Mouse (Mus musculus) T-helper 2 cell (primary cell): ENCODE measurements around the gene Olfr1308.

Experiments used
- in situ Hi-C: fragments of 300-600 bp; cut with MboI, MseI; formaldehyde crosslinking; loops from one replicate; pipeline ENCODE4 v1.15.1; 2025; ENCODE audit warnings: high pct_unique_total_duplicates

Olfr1308 gene

GRCm38 (mm10) chr2:111964844-111965243 is at the start of gene Olfr1308:
TSS of gene Olfr1308 (minus strand) at chr2:111964944.
- in situ Hi-C loops: no loop called here

DNA sequence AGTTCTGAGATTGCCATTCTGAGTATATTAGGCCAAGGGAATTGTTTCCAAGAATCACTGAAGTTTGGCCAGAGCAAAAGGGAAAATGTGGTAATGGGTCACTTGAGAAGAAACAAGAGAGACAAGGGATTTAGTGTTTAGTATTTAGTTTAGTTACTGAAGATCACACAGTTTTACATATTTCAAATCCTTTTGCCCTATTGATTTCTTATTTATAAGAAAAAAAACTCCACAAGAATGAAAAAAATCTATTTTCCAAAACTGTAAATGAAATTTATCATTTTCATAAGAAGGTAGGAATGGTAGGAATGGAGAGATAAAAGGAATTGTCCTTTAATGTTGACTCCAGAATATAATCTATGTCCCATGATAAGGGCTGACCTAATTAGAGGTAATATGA is 47.9 kb upstream of the Olfr1308 start, which contains the start of gene Olfr1310:
Gene Olfr1310, minus strand, starts transcription at position 101 of the 400 bp plus-strand sequence.
- in situ Hi-C loops: no loop called here

DNA sequence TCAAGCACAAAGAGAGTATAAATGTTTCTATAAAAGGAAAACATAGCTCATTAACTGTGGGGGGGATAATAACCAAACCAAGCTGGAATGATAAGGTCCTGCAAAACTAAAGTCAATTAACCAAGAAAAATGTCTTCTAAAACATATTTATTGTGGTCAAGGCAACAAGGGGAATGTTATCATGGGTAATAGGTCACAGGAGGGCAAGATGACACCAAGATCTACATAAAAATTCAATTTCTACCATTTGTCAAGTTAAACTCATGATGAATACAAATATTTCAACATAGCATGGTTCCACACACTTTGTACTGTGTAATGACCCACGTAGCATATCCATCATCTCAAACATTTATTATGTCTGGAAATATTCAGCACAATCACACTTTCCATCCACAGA is 25.4 kb upstream of the Olfr1308 start, which contains the start of gene Olfr1309:
Gene Olfr1309, minus strand, starts transcription at position 101 of the 400 bp plus-strand sequence.
- in situ Hi-C loops: loop anchor here (10.0 kb wide), 1 partner anchor 445 kb away; no protein-coding TSS in a partner anchor

GRCm38 (mm10) chr2:111949340-111949739 is 15.4 kb downstream of the Olfr1308 start, which contains the start of gene Olfr1307:
TSS of gene Olfr1307 (minus strand) at chr2:111949440.
- in situ Hi-C loops: no loop called here

DNA sequence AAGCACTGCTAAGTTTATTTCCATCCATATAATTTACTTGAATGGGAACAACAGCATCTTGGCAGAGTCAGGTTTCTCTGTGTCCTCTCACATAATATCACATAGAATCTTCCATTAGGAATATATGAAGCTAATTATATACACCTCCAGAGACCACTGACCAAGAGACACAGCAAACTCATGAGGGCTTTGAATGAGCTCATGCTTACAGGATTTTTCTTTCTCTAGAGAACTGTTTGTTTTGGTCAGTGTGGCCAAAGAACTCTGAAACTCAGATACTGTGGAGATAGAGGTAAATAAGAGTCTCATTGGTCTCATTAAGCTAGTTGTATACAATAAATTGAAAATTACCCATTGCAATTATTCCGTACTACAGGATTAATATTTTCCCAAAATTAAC is 48.6 kb downstream of the Olfr1308 start, which contains the start of gene Olfr1306:
Gene Olfr1306, minus strand, starts transcription at position 101 of the 400 bp plus-strand sequence.
- in situ Hi-C loops: no loop called here
